Mouse (Mus musculus) lung, postnatal 0 days (tissue): ENCODE measurements at regions not wholly inside any gene's neighbourhood (a gene's known extent, or its start where the extent isn't known, plus 50 kb on each side); places are given as distances from the start of the nearest gene placed in this dataset.

Experiments
- CTCF ChIP-seq: IDR thresholded peaks from 2 replicates; pipeline ENCODE4 v1.5.1; 2016; ENCODE audit warnings: antibody characterized with exemption, mild to moderate bottlenecking
- EP300 ChIP-seq: IDR thresholded peaks from 2 replicates; pipeline ENCODE4 v1.6.1; 2016; ENCODE audit warnings: antibody characterized with exemption, mild to moderate bottlenecking, control low read depth

- TF ChIP-seq CTCF: no peak
- no peak for TF ChIP-seq EP300
Observed at GRCm38 (mm10) chr14:97389005-97389404, 780.6 kb downstream of the Dach1 start.
